Mouse (Mus musculus): ENCODE results near the gene Ociad2. TPM values are rescaled to one million over a fixed set of nuclear protein-coding genes. Genes with fewer than 3 reads are reported as not detected.

The Ociad2 gene
- polyA plus RNA-seq, 1 experiment from 2014 or later: 4.9 TPM

DNA sequence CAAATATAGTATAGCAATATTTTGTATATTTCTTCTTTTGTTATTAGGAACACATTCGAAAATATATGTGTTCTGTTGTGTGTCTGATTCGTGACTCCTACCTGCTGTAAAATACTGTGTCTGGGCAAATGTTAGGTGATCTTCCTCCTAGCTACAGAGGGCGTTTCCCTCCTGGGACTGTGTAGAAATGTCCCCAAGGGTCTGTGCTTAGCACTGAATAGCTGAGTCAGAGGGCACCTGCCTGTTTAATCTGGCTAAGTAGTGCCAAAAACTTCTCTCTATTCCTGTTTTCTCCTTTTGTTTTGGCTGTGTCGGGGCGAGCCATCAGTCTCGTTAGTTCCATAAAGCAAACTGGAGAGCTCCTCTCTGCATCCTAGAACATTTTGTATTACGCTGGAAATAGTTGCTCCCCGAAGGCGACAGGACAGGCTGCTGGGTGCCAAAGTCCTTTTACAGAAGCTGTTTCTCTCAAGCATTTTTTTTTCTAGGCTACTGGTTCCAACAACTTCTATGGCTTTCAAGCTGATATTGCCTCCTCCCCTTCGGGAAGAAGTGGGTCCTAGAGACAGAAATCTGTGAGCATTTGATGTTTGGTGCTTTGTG lies 28.1 kb upstream of the Ociad2 start:
- Histone ChIP-seq H3K4me3 (no peak overlapping the region), H3K9ac (no peak overlapping the region), H3K36me3 (no peaks in the 10 kb centered on the region), H3K4me1 (peaks cover 16% of the 10 kb centered on the region), H3K27ac (no peak overlapping the region), H3K9me3 (replicated peaks) (no peaks in the 10 kb centered on the region), H3K4me2 (no peak overlapping the region), H3K27me3 (replicated peaks) (0 out of 2 replicates have a peak, but pooled peaks cover 4% of the 10 kb centered on the region)
- ATAC-seq: no peak
- WGBS (ENCODE audit: insufficient replicate concordance): 65% methylated on average over 10 of the region's 10 CpGs

DNA sequence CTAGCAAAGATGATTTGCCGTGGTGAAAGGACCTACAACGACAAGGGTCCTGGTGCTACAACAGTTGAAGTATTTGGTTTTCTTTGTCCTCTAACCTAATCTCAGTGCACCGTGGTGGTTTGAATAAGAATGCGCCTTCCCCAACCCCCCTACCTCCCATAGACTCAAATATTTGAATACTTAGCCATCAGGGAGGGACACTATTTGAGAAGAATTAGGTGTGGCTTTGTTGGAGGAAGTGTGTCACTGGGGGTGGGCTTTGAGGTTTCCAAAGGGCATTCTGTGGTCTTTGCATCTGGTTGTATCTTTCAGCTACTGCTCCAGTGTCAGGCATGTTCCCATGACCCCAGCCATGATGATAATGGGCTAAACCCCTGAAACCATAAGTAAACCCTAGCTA lies 27.1 kb upstream of the Ociad2 start:
- no peak overlapping the region for H3K4me2 ChIP-seq
- H3K9ac ChIP-seq: no peak overlapping the region
- WGBS (ENCODE audit: insufficient replicate concordance): 65% methylated on average over 4 of the region's 4 CpGs
- peaks cover 26% of the 10 kb centered on the region for H3K4me1 ChIP-seq
- H3K27me3 ChIP-seq (replicated peaks): 0 out of 2 replicates have a peak, but pooled peaks cover 4% of the 10 kb centered on the region
- no peaks in the 10 kb centered on the region for H3K9me3 ChIP-seq (replicated peaks)
- no peak for ATAC-seq
- no peaks in the 10 kb centered on the region for H3K36me3 ChIP-seq
- no peak overlapping the region for H3K4me3 ChIP-seq
- no peak overlapping the region for H3K27ac ChIP-seq

DNA sequence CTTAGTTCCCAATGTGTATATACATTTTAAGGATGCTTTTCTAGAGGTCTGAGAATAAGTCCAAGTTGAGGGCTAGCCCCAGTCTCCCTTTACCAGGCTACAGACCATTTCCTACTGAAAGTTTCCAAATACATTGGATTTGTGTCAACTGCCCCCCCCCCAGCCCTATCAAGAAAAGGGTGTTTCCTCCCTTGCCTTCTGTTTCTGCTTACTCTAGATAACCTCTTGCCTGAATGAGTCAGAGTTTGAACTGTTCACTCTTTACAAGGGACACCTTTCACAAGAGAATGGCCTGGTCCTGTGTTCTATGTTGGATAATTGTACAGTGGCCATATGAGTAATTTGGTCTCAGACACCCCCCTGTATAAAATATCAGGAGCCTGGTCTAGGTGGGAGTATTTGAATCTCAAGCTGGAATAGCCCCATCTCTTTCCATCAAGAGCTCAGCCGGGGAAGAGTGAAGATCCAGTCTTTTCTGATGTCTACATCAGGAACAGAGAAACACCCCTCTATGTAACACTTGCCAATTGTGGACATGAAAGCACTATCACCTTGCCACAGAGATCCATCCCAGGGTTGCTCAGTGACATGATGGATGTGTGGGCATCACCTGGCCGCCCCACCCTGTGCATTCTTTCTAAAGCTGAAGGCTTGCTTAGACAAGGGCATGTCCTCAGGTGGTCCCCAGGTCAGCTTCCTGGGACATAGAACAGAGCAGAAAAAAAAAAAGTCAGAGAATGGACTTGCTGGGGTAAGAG lies 23.5 kb upstream of the Ociad2 start:
- Histone ChIP-seq H3K36me3 (no peaks in the 10 kb centered on the region), H3K27me3 (replicated peaks) (peaks cover 24% of the 10 kb centered on the region), H3K4me3 (no peak overlapping the region), H3K9me3 (replicated peaks) (no peaks in the 10 kb centered on the region), H3K27ac (peak overlapping the region; percentile 79), H3K4me2 (peak overlapping the region; percentile 52), H3K4me1 (peaks cover 40% of the 10 kb centered on the region), H3K9ac (peak overlapping the region; percentile 29; the same call in 1 of the 2 replicates)
- WGBS (ENCODE audit: insufficient replicate concordance): 71% methylated on average over 2 of the region's 2 CpGs
- ATAC-seq: peak; percentile 94

DNA sequence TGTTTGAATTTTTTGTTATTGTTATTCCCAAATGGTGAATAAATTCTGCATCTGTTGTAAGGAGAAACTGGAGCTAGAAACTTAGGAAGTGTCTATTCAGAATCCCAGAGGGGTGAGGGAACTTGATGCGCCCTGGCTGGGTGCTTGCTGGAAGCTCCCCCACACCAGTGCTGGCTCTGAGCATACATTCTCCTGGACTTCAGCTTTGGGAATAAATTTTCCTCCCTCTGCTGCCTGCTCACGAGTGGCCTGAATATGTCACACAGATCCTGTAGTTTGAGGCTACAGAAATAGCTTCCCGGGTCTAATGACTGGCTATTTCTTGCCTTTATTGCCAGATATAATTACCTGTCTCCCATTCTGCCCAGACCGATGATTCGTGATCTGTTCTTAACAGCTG lies 22.0 kb upstream of the Ociad2 start:
- Histone ChIP-seq H3K27ac (peak overlapping the region; percentile 79; the same call in 1 of the 2 replicates), H3K36me3 (no peaks in the 10 kb centered on the region), H3K4me3 (no peak overlapping the region), H3K4me2 (no peak overlapping the region), H3K9me3 (replicated peaks) (no peaks in the 10 kb centered on the region), H3K4me1 (peaks cover 50% of the 10 kb centered on the region), H3K27me3 (replicated peaks) (peaks cover 34% of the 10 kb centered on the region), H3K9ac (no peak overlapping the region)
- no peak for ATAC-seq
- WGBS (ENCODE audit: insufficient replicate concordance): 80% methylated on average over 5 of the region's 5 CpGs

DNA sequence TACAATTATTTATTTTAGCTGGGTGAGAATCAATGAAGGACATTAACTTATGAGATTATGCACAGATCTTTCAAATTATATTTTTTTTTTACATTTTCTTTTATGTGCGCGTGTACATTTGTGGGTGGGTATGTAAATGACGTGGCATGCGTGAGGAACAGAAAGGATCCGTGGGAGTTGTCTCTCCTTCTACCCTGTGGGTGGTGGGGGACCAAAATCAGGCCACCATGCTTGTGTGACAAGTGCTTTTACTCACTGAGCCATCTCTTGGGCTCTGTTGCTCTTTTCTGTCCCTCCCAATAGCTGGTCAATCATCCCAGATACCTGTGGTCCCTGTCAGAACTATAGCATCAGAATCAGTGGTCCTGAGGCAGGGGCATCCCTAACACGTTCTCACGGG lies 21.5 kb upstream of the Ociad2 start:
- Histone ChIP-seq H3K9ac (no peak overlapping the region), H3K9me3 (replicated peaks) (no peaks in the 10 kb centered on the region), H3K4me3 (no peak overlapping the region), H3K27ac (0 out of 2 replicates have a peak overlapping the region, but pooled peaks have one; percentile 79), H3K36me3 (no peaks in the 10 kb centered on the region), H3K27me3 (replicated peaks) (peaks cover 34% of the 10 kb centered on the region), H3K4me1 (peaks cover 50% of the 10 kb centered on the region), H3K4me2 (no peak overlapping the region)
- ATAC-seq: no peak
- 83% methylated on average over 7 of the region's 7 CpGs for WGBS (ENCODE audit: insufficient replicate concordance)

DNA sequence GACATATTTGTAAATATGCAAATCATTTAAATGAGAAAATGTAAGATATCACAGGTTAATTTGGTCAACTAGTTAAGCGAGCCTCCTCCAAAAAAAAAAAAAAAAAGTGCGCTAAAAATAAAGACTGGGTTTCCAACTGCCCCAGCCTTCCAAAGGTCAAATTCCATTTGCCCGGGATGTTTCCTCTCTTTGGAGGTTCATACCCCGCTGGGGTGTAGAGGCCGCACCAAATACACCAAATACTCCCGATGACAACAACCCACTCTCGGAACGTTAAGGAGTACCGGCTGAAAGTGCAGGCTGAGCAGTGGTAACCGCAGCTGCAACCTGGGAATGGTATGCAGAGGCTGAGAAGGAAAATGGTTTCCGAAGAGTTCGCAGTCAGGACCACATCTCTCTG lies 19.4 kb upstream of the Ociad2 start:
- peak overlapping the region; percentile 50 for H3K4me2 ChIP-seq
- peaks cover 37% of the 10 kb centered on the region for H3K27me3 ChIP-seq (replicated peaks)
- peaks cover 59% of the 10 kb centered on the region for H3K4me1 ChIP-seq
- no peaks in the 10 kb centered on the region for H3K9me3 ChIP-seq (replicated peaks)
- no peaks in the 10 kb centered on the region for H3K36me3 ChIP-seq
- H3K4me3 ChIP-seq: no peak overlapping the region; the same call in 1 of the 2 replicates
- no peak for ATAC-seq
- no peak overlapping the region for H3K27ac ChIP-seq
- WGBS (ENCODE audit: insufficient replicate concordance): 30% methylated on average over 12 of the region's 12 CpGs
- no peak overlapping the region for H3K9ac ChIP-seq

DNA sequence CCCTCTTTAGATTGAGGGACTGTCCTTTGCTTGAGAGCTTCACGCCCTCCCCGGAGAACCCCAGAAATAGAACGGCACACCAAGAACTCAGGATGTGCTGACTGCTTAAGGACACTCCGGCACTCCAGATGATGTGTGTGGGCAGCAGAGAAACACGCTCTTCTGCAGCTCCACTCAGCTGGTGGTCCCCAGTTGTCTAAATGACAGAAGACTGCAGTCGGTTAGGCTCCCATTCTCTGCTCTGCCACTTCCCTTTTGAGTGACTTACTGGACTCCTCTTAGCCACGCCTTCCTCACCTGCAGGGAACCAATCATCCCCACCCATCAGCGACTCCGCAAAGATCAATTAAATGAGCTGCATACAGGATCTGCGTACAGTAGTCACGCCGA lies 18.9 kb upstream of the Ociad2 start:
- Histone ChIP-seq H3K4me3 (peak overlapping the region; percentile 3; the same call in 1 of the 2 replicates), H3K9ac (peak overlapping the region; percentile 32; the same call in 1 of the 2 replicates), H3K4me1 (peaks cover 59% of the 10 kb centered on the region), H3K4me2 (peak overlapping the region; percentile 50), H3K27me3 (replicated peaks) (peaks cover 37% of the 10 kb centered on the region), H3K9me3 (replicated peaks) (no peaks in the 10 kb centered on the region), H3K27ac (no peak overlapping the region), H3K36me3 (no peaks in the 10 kb centered on the region)
- WGBS (ENCODE audit: insufficient replicate concordance): 36% methylated on average over 12 of the region's 12 CpGs
- no peak for ATAC-seq

DNA sequence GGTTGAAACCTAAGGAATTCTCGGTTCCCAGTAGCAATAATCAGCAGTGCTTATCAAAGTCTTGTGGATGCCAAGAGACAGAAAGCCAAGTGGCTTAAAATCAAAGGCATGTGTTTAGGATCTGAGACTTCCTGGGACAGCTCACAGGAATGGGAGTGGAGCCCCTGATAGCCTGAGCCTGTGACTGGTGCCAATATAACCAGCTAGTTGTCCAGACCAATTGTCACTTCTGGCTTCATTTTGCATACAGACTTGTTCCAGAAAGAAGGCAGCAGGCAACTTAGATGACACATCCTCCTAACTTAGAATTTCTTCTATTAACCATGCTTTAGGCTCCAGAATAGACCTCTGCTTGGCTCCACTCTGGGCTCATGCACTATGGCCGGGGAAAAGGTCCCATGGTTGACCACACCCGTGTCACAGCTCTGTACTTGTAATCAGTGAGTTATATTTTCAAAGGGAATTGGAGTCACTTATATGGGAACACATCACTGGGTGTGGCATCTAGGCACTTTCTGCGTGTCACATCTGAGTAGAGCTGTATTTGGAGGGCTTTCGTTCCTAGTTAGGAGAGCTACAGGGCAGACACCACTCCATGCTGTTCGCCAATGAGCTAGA lies 18.4 kb upstream of the Ociad2 start:
- WGBS (ENCODE audit: insufficient replicate concordance): 64% methylated on average over 6 of the region's 6 CpGs
- Histone ChIP-seq H3K4me2 (peak overlapping the region; percentile 50), H3K27ac (no peak overlapping the region), H3K4me1 (peaks cover 59% of the 10 kb centered on the region), H3K27me3 (replicated peaks) (peaks cover 37% of the 10 kb centered on the region), H3K4me3 (peak overlapping the region; percentile 3; the same call in 1 of the 2 replicates), H3K9ac (no peak overlapping the region), H3K36me3 (no peaks in the 10 kb centered on the region), H3K9me3 (replicated peaks) (no peaks in the 10 kb centered on the region)
- ATAC-seq: no peak

DNA sequence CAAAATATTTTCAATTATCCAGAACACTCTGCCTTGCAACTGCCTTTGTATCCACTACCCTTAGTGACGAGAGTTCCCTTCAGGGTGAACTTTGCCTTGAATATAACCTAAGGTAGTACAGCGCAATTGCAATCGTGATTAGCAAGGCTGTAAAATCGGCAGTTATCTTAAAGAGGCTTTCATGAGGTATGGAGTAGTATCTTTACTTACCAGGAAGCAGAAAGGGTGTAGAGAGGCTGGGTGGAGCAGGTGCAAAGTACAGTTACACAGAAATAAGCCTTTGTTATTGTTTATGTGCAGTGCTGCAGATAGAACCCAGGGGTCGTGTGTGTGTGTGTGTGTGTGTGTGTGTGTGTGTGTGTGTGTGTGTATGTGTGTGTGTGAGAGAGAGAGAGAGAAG lies 14.6 kb upstream of the Ociad2 start:
- peak overlapping the region; percentile 27 for H3K4me2 ChIP-seq
- no peaks in the 10 kb centered on the region for H3K9me3 ChIP-seq (replicated peaks)

DNA sequence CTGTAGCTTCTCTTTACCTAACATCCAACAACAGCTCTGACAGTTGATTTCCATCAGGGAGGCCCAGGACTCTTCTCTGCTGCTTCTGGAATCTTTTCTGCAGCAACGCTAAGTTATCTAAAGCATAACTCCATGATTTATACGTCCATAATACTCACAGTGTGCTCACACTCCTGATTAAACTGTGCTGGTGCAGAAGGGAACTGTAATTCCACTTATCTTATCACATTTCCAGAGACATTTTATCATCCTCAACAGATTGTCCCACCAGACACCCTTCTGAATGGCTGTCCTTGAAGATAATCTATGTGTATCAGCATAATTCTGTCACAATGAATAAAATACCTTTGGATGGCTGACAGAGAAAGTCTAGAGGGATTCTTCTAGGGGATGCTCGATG lies 13.2 kb upstream of the Ociad2 start:
- Histone ChIP-seq H3K9ac (no peak overlapping the region), H3K4me3 (no peak overlapping the region), H3K9me3 (replicated peaks) (no peaks in the 10 kb centered on the region), H3K36me3 (no peaks in the 10 kb centered on the region), H3K4me2 (peak overlapping the region; percentile 38), H3K27ac (peak overlapping the region; percentile 52; the same call in 1 of the 2 replicates), H3K27me3 (replicated peaks) (peaks cover 27% of the 10 kb centered on the region), H3K4me1 (peaks cover 55% of the 10 kb centered on the region)
- WGBS (ENCODE audit: insufficient replicate concordance): 30% methylated on average over 3 of the region's 3 CpGs
- peak; percentile 71 for ATAC-seq

More for the DNA sequence above, 14.6 kb upstream of the Ociad2 start:
- Histone ChIP-seq H3K27me3 (replicated peaks) (peaks cover 25% of the 10 kb centered on the region), H3K36me3 (no peaks in the 10 kb centered on the region), H3K4me3 (no peak overlapping the region), H3K4me1 (peaks cover 69% of the 10 kb centered on the region), H3K27ac (peak overlapping the region; percentile 52), H3K9ac (no peak overlapping the region)
- 18% methylated on average over 5 of the region's 5 CpGs for WGBS (ENCODE audit: insufficient replicate concordance)
- peak; percentile 87 for ATAC-seq

DNA sequence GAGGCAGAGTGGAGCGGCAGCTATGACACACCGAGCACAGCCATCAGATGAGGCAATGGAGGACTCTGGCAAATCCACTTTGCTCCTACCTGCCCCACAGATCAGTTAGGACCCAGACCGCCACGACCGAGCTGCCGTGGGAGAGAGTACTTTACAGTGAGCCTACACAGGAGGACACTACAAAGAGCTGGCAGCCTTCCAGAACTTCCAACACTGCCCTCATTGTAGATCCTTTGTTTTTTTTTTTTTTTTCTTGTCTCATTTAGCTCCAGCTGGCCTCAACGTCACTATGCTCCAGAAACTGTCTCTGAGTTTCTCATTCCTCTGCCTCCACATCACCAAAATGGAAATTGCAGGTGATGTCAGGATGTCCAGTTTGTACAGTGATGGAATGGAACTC lies 12.7 kb upstream of the Ociad2 start:
- Histone ChIP-seq H3K9me3 (replicated peaks) (no peaks in the 10 kb centered on the region), H3K9ac (no peak overlapping the region), H3K4me2 (peak overlapping the region; percentile 38), H3K4me1 (peaks cover 53% of the 10 kb centered on the region), H3K27me3 (replicated peaks) (peaks cover 24% of the 10 kb centered on the region), H3K4me3 (no peak overlapping the region), H3K36me3 (no peaks in the 10 kb centered on the region), H3K27ac (no peak overlapping the region)
- ATAC-seq: no peak
- WGBS (ENCODE audit: insufficient replicate concordance): 75% methylated on average over 7 of the region's 7 CpGs

DNA sequence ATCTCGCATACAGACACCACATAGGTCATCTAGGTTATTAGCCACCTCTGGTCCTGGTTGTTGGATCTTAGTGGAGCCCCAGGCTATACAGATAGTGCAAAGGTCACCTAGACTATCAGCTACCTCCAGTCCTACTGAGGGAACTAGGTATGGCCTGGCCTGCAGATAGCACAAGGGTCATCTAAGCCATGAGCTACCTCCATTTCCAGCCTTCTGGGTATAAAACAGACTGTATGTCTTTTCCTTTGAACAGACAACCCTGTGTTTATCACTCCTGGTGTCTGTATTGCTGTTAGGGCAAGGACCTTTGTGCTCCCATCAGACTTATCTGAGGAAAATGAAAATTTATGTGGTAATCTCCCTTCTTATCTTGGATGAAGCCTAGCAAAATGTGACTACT lies 11.0 kb upstream of the Ociad2 start:
- Histone ChIP-seq H3K27me3 (replicated peaks) (peaks cover 36% of the 10 kb centered on the region), H3K4me3 (no peak overlapping the region), H3K9ac (no peak overlapping the region), H3K9me3 (replicated peaks) (no peaks in the 10 kb centered on the region), H3K4me2 (no peak overlapping the region), H3K27ac (no peak overlapping the region), H3K4me1 (peaks cover 56% of the 10 kb centered on the region), H3K36me3 (no peaks in the 10 kb centered on the region)
- no peak for ATAC-seq
- 70% methylated on average over 1 of the region's 1 CpGs for WGBS (ENCODE audit: insufficient replicate concordance)
